Mouse (Mus musculus) left cerebral cortex, postnatal 14 days (tissue): ENCODE data around the gene Numa1. TPM values are rescaled to one million over a fixed set of nuclear protein-coding genes. Genes with fewer than 3 reads are reported as not detected.
"Not testable (repeated sequence)": the region's sequence is repeated elsewhere in the genome, so short reads cannot be mapped to it uniquely, and the experiment has no call there.

ENCODE experiments used
- DNase-seq, 2 experiments: peaks; one replicate each; pipeline ENCODE4 v3.0.0; 2021 to 2022; ENCODE audit warnings: low spot score in 2 of 2, mixed read lengths in 1 of 2
- intact Hi-C: fragments of 180-260 bp; cut with DNase I; formaldehyde crosslinking; loops from one replicate; pipeline ENCODE4 v1.15.1; 2025
- total RNA-seq, 2 experiments: library from RNA; stranded (reverse); gene quantifications; 2 replicates each; pipeline ENCODE4 v1.2.3; 2021

Gene Numa1
- total RNA-seq, 2 experiments from 2014 or later: 58.5 to 60.8 TPM

- DNase-seq: no peak
- intact Hi-C loops: no loop called here
Measured at GRCm38 (mm10) chr7:101932551-101932950, 1.4 kb upstream of the Numa1 start.

DNA sequence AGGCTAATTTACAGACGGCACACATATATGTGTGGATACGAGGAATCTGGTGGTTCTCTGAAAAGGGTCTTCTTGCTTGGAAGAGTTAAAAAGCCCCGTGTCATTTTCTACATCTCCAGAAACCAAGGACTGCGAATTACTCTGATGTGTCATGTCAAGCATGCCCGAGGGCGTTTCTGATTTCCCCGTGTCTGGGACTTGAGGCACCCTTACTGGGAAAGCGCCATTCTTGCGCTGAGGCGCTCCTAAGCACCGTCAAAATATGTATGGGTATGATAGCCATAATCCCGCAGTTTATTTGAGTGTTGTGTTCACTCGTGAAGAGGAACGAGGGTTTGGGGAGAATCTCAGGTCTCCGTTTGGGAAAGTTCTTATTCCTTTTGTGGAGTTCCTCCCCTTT is 611 bp upstream of the Numa1 start:
- intact Hi-C loops: no loop called here
- DNase-seq: no peak

GRCm38 (mm10) chr7:101935957-101936356 is 2.0 kb downstream of the Numa1 start:
- DNase-seq: no peak
- intact Hi-C loops: no loop called here

GRCm38 (mm10) chr7:101936996-101937395 is 3.1 kb downstream of the Numa1 start:
- DNase-seq: no peak
- intact Hi-C loops: no loop called here

DNA sequence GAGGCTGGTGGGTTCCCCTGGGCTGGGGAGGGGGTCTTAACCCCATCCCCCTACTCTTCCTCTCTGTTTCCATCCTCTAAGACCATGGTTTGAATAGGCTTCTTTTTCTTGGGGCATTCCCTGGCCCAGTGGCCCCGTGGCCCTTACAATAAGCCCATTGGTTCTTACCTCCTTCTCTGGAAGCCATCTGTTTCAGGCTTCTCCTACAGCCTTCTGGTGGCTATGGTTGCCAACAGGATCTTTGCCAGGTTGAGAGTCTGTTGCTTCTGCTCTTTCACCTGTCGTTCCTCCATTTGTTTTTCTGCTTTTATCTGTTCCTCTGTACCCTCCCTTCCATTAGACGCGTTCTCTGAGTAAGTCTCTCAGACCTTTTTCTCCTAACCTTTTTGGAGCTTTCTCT is 3.7 kb downstream of the Numa1 start:
- DNase-seq: no peak
- intact Hi-C loops: no loop called here

DNA sequence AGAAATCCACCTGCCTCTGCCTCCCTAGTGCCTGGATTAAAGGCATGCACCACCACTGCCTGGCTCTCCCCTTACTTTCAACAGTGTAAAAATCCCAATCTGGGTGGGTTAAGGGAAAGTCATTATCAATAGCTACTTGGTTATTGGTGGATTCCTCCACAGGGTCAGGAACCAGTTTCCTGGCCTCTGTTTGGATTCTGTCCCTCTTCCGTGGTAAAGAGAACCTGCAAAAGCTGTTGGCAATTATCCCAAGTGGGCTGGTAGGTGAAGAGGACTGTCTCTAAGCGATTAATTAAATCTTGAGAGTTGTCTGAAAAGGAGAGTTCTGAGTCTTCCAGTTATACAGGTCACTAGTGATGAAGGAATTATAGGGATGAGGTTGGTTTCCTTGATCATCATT is 4.4 kb downstream of the Numa1 start:
- DNase-seq: no peak
- intact Hi-C loops: no loop called here

DNA sequence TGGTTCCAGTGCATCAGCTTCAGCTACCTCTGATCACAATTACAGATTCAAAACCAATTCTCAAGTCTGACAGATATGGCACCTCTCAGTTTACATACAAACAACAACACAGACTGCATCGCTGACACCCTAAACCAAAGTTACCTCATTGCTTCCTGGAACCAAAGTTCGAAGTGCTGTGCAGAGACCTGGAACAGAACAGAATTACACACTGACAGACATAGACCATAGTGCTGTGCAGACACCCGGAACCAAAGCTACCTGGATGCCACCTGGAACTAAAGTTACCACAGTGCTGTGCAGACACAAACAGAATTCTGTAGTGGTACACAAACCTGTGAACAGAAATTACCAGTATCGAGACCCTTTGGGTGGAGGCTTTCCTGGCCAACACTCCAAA is 5.8 kb downstream of the Numa1 start:
- intact Hi-C loops: no loop called here
- DNase-seq: no peak

DNA sequence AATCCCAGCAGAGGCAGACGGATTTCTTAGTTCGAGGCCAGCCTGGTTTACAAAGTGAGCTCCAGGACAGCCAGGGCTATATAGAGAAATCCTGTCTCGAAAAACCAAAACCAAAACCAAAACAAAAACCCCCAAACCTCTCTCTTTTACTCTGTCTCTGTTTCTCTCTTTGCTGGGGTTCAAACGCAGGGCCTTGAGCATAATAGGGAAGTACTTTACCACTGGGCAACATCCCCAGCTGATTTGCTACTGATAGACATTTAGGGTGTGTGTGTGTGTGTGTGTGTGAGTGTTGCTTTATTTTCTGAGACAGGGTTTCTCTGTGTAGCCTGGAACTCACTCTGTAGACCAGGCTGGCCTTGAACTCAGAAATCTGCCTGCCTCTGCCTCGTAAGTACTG is 15.1 kb downstream of the Numa1 start:
- intact Hi-C loops, DNase-seq: not testable (repeated sequence)

DNA sequence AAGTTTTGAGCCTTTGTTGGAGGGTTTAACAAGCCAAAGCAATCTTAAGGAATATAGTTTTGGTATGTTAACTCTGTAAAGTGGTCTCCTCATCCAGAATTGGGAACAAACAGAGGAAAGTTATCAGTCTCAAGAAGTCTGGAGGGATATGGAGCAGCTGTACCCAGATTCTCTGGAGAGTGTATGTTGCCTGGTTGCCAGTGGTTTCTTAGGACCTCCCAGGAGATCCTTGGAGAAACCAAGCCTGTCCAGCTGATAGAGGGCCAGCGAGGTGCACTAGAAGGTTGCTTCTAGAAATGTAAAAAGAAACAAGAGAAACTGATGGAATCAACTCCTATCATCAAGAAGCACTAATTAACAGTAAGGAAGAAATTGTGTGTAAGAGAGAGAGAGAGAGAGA is 17.7 kb downstream of the Numa1 start:
- intact Hi-C loops: no loop called here
- DNase-seq: no peak

DNA sequence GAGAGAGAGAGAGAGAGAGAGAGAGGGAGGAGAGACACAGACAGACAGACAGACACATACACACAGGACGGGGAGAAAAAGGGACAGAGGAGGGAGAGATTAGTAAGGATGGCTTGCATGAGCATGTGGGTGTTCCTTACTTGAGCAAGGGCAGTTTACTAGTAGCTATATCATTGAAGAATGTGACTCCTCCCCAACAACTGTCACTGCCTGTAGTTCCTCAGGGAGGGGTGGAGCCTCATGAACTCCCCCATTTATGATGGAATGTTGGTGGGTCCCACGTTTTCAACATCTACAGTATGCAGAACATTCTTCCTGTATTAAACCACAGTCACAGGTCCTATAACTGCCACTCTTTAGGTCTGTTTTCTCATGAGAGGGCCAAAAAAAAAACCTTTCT is 18.2 kb downstream of the Numa1 start:
- no peak for DNase-seq
- intact Hi-C loops: no loop called here

- intact Hi-C loops: no loop called here
- no peak for DNase-seq
Measured at GRCm38 (mm10) chr7:101954163-101954562, 20.3 kb downstream of the Numa1 start.

GRCm38 (mm10) chr7:101955276-101955675 is 21.4 kb downstream of the Numa1 start:
- no peak for DNase-seq
- intact Hi-C loops: no loop called here

DNA sequence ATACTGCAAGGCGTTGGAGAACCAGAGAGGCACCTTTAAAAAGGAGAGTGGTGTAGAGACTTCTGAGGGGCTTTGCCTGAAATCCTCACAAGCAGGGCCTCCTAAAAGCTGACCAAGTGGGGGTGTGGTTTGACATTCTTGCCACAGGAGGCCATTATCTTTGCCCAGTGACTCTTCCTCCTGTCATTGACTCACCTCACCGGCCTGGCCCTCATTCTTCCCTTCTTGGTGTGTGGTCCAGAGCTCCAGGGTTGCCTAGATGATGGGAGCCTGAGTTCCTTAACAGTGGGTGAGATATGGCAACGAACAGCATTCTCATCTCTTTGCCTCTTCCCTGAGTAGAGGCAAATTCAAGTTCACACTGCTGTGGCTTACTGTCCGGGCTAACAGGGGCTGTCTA is 22.0 kb downstream of the Numa1 start:
- intact Hi-C loops: no loop called here
- DNase-seq: no peak

- intact Hi-C loops: no loop called here
- DNase-seq: no peak
Measured at GRCm38 (mm10) chr7:101956481-101956880, 22.6 kb downstream of the Numa1 start.

GRCm38 (mm10) chr7:101956911-101957310 is 23.0 kb downstream of the Numa1 start:
- intact Hi-C loops: no loop called here
- DNase-seq: no peak

DNA sequence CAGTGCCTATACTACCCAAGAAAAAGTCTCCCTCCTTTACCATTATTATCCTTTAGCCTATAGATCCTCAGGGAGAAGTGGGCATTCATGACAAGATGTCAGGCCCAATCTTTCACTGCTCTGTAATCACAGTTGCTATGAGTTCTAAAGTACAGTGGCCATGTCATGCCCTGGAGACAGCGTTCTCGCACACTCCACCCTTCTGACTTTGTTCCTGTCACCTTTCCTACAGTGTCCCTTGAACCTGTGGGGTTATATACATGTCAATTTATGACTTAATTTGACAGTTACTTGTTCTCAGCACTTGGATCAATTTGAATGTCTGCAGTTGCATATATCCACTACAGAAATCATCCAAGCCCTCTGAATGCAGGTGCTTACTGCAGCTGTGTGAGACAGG is 28.9 kb downstream of the Numa1 start:
- DNase-seq: no peak
- intact Hi-C loops: no loop called here

- intact Hi-C loops: no loop called here
- no peak for DNase-seq
Measured at GRCm38 (mm10) chr7:101963621-101964020, 29.7 kb downstream of the Numa1 start.

DNA sequence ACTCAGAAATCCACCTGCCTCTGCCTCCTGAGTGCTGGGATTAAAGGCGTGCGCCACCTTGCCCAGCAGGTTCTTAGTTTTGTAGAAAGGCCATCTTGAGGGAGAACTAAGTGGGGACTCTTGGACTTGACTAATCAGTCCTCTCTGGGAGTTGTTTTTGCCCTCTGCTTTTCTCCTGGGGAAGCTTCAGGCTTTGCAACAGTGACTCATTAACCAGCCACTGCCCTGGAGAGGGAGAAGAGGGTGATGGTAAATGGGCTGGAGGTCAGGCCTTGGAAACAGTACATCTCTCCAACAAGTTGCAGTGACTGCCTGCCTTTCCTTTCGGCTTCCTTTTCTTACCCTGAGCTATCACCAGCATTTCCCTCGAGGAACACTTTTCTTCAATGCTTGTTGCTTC is 30.6 kb downstream of the Numa1 start:
- DNase-seq: no peak
- intact Hi-C loops: no loop called here

- intact Hi-C loops: no loop called here
- no peak for DNase-seq
Measured at GRCm38 (mm10) chr7:101965606-101966005, 31.7 kb downstream of the Numa1 start.

GRCm38 (mm10) chr7:101967256-101967655 is 33.3 kb downstream of the Numa1 start:
- DNase-seq: peak; percentile 29 to 43
- intact Hi-C loops: no loop called here

DNA sequence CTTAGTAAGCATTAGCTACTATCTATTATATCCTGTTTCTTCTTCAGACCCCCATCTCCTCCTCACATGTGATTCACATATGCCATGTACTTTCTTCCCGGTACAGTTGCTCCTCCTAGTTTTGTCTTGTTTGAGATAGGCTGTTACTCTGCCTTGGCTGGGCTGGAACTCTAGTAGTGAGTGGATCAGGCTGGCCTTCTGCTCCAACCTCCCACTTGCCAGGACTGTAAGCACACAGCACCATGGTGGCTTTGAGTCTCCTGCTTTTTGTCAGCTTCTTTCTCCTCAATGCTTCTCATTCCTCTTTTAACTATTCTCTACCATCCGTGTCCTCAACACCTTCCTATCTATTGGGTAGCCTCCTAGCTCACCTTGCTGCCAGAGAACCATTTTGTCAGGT is 34.8 kb downstream of the Numa1 start:
- DNase-seq: no peak
- intact Hi-C loops: no loop called here

- peak; percentile 80 to 81 for DNase-seq
- intact Hi-C loops: no loop called here
Measured at GRCm38 (mm10) chr7:101969694-101970428, 36.0 kb downstream of the Numa1 start.
